Mouse (Mus musculus) right cerebral cortex, postnatal 36 days (tissue): ENCODE results near the gene Sco1.

ENCODE experiments used
- DNase-seq, 2 experiments: peaks; one replicate each; pipeline ENCODE4 v3.0.0; 2022; ENCODE audit warnings: low spot score in 2 of 2, mixed read lengths in 1 of 2

Gene Sco1

DNA sequence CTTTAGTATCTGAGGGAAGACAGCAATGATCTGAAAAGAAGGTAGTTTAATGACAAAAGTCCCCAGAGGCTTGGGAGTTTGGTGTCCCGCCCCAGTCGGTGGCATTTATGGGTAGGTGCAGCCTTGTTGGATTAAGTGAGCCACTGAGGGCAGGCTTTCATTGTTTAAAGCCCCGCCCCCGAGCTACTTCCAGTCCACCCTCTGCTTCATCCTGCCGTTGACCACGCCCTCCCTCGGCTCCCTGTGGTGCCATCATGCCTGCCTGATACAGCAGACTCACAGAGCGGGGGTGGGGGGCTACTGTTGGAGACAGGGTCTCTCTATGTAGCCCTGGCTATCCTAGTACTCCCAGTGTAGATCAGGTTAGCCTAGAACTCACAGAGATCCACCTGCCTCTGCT lies 9.5 kb upstream of the Sco1 start:
- no peak for DNase-seq

- no peak for DNase-seq
Measured at GRCm38 (mm10) chr11:67044959-67045358, 7.5 kb upstream of the Sco1 start.

- DNase-seq = no peak
Measured at GRCm38 (mm10) chr11:67047199-67047598, 5.3 kb upstream of the Sco1 start.

GRCm38 (mm10) chr11:67048496-67048895 lies 4.0 kb upstream of the Sco1 start:
- DNase-seq = no peak

GRCm38 (mm10) chr11:67049256-67049655 lies 3.2 kb upstream of the Sco1 start:
- DNase-seq = no peak

DNA sequence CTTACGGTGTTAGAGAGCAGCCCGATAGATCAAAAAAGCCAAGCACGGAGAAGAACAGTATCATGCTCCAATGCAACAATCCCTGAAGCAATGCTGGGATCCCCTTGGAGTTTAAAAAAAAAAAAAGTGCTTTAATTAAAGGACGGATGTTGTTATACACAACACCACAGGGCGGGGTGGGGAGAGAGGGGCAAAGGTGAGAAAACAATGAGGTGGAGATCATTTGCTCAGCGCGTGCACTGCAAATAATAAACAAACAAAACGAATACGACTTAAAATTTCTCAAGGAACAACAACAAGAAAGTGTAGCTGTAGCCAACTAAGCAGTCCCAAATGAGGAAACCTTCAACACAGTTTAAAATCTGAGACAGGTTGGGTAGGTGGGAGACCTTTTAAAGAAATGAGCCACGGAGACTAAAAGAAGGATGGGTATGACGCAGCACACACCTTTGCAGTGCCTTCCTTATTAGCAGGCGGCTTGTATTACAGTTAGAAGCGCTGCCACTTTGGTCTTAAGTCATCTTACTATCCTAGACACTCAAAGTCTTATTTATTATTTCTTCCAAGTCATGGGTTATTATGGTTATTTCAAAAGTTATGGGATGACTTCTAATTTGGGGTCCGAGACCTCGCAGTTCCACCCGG lies 672 bp upstream of the Sco1 start:
- DNase-seq = no peak

- DNase-seq = no peak
Measured at GRCm38 (mm10) chr11:67054754-67055365, 2.4 kb downstream of the Sco1 start.

DNA sequence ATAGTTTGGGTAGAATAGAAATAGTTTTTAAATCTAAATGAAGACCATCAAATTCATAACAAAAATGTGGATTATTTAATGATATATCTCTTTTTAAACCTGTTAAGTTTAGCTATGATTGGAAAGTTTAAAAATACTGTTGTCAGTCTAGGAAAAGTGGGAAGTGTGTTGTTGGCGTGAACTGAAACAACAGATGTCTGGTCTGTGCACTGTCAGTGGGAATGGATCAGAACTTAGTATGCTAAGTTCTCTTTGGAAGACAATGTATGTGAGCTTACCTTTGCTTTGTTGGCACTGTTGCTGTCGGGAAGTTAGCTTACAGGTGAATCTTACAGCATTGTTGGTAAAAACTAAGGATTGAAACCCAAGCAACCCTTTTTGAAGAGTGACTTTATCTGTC lies 8.8 kb downstream of the Sco1 start:
- DNase-seq = no peak

DNA sequence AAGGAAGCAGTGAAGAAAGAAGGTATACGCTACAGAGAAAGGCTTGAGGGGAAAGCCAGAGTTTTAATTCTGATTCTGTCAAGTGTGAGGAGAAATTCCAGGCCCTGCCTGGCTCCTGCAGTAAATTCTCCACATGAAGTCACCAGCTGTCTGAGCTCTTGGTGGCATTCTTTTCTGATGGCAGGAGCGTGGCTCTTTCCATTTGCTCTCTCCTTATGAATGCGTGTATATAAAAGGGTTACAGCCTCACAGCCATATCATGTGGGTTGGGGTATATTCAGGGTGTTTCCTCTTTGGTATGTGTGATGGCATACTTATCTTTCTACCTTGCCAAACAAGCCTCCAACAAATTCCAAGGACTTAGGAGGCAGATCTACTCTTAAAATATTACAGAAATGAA lies 10.3 kb downstream of the Sco1 start:
- peak in 1 of 2 experiments; percentile 53 for DNase-seq

- DNase-seq = no peak
Measured at GRCm38 (mm10) chr11:67067741-67068140, 15.3 kb downstream of the Sco1 start.

DNA sequence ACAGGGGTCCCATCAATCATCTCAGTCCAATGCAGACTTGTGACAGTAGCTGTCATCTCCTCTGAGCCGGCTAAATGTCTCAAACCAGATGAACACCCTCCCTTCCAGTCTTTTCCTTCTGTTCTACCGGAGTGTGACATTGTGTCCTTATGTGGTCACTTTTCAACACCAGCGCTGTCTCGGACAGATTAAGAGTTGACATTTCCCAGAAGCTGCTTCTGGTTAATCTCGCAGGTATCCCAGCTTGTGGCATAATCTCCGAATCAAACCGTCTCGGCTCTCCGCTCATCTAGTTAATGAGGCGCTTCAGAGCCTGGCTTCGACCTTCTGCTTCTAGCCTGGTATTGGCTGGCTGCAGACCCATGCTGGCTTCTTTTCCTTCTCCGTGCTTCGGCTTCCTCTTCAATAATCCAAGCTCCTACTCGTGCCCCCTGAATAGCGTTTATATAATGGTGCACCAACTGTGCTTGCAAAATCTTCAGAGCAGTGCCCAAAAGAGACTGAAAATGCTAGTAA lies 20.2 kb downstream of the Sco1 start:
- DNase-seq = no peak

DNA sequence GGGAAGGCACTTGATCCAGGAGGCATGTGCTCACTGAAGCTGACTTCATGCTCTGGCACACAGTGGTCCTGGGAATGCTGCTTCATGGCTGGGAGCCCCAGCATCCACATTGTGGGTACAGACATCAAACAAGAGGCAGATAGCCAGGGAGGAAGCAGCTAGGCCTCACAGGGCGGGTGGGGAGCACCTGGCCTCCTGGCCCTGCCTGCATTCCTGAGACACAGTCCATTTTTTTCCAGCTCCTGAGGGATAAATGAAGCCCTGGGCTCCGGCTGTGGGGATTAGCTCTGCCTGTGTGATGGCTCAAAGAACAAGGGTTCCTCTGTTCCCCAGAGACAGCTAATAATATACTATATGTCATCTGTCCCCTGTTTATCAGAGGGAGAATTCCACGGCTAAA lies 22.6 kb downstream of the Sco1 start:
- DNase-seq = no peak

GRCm38 (mm10) chr11:67076781-67077180 lies 24.3 kb downstream of the Sco1 start:
- no peak for DNase-seq

DNA sequence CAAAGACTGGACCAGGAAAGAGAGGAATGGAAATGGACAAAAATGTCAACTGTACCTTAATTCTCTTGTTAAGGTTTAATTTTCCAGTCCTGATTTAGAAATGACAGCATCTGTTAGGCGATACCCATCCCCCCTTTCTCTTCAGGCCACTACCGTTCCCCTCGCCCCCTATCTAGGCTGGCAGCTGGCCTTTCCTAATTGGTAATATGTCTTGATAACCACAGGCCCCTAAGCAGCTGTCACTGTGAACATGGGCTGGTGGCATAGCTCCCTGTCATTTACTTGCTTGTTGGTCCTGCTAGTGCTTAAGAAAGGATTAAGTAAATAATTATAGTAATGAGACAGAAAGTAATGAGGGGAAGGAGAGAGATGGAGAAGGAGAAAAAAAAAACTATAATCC lies 25.0 kb downstream of the Sco1 start:
- no peak for DNase-seq

DNA sequence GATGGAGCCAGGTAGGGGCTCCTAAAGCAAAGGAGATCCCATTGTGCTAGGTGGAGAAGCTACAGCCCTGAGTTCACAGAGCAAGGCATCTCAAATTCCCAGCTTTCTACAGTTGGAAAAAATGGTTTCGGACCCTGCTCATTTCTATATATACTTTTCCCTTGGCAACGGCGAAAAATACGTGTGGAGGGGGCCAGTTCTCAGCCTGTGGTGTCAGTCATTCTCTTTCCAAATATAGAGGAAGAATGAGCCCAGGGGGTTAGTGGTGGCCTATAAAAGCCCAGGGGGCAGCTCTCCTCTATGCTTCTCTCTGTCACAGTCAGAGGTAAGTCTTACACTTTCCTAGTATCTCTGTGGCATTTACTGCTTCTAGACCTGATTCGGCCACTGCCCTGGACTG lies 25.5 kb downstream of the Sco1 start, which contains the start of gene Myh3:
Gene Myh3, plus strand, starts transcription at position 301 of the 400 bp plus-strand sequence.
- DNase-seq = no peak

DNA sequence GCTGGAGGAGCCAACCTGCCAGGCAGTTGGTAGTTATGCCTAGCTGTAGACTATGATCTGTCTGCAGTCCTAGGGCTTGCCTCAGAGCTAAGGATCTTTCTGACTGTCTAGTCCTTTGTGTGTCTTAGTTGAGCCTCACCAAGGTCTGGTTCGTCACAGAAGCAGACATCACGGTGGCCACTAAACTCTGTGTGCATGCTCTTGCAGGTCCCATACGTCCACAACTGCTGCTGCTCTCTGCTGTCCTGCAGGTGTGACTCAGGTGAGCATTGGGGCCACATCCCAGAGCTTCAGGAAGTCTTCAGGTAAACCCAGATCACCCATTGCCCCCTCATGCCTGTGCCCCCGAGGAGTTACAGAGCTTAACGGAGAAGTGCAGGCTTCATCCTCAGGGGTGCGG lies 26.4 kb downstream of the Sco1 start:
- no peak for DNase-seq

DNA sequence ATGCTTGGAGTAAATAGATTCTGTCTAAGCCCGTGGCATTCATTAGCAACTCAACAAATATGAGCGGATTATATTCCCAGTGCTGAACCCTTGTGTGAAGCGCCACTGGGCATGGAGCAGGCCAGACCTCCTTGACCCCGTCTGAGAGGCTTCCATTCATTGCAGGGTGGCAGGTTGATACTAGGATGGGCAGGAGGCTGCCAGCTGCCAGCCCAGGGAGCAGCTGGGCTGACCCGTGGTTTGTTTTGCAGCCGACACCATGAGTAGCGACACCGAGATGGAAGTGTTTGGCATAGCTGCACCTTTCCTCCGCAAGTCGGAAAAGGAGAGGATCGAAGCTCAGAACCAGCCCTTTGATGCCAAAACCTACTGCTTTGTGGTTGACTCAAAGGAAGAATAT lies 27.3 kb downstream of the Sco1 start:
- no peak for DNase-seq

DNA sequence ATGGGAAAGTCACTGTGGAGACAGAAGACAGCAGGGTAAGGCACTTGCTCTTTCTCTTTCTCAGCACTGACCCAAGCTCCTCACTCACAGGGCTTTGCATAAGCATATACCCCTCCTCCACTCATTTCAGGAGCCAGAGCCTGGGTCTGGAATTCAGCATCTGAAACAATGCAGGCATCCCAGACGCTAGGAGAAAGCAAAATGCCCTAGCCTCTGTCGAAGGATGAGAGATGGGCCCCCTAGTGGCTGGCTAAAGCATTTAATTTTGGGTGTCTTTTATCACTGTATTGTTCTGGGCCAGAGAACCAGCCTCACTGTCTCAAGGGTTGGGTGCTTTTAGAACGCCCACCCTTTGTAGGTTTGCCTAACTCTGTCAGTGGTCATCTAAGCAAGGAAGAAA lies 27.7 kb downstream of the Sco1 start:
- DNase-seq = peak in 1 of 2 experiments; percentile 25

- no peak for DNase-seq
Measured at GRCm38 (mm10) chr11:67081125-67081649, 28.7 kb downstream of the Sco1 start.

- DNase-seq = no peak
Measured at GRCm38 (mm10) chr11:67082188-67082587, 29.7 kb downstream of the Sco1 start.

GRCm38 (mm10) chr11:67082793-67083192 lies 30.3 kb downstream of the Sco1 start:
- DNase-seq = no peak

- DNase-seq = no peak
Measured at GRCm38 (mm10) chr11:67083239-67083638, 30.8 kb downstream of the Sco1 start.

GRCm38 (mm10) chr11:67083712-67084340 lies 31.4 kb downstream of the Sco1 start:
- DNase-seq = no peak
